Mouse (Mus musculus) lung, embryonic 14.5 days (tissue): Measurements from ENCODE around the gene Wfikkn1. TPM values are rescaled to one million over a fixed set of nuclear protein-coding genes. Genes with fewer than 3 reads are reported as not detected.
A peak's percentile ranks its signal among the peaks of the same experiment; 100 is the strongest.

Experiments
- ATAC-seq: fragments of 200-750 bp; cut with Nextera tagmentation; 2 replicates; pipeline ENCODE4 v1.8.0; 2017; ENCODE audit warnings: mild to moderate bottlenecking, moderate TSS enrichment, moderate library complexity; ENCODE audit not compliant: insufficient read depth
- DNase-seq: peaks from one replicate; pipeline ENCODE4 v3.0.0-alpha.2; 2015
- H3K27ac ChIP-seq: fragments of 300-500 bp; sonication (generic); 2 replicates; pipeline ENCODE4 v1.5.1; 2014; ENCODE audit warnings: low read depth, mild to moderate bottlenecking, moderate library complexity
- H3K27me3 ChIP-seq: fragments of 300-500 bp; sonication (generic); 2 replicates; pipeline ENCODE4 v1.6.1; 2014; ENCODE audit warnings: low read length, control low read depth; ENCODE audit not compliant: insufficient read depth
- H3K36me3 ChIP-seq: fragments of 300-500 bp; sonication (generic); 2 replicates; pipeline ENCODE4 v1.6.1; 2014; ENCODE audit warnings: control low read depth; ENCODE audit not compliant: insufficient read depth
- H3K4me1 ChIP-seq: fragments of 300-500 bp; sonication (generic); 2 replicates; pipeline ENCODE4 v1.6.1; 2014; ENCODE audit warnings: antibody characterized with exemption, control low read depth; ENCODE audit not compliant: insufficient read depth
- H3K4me2 ChIP-seq: fragments of 300-500 bp; sonication (generic); 2 replicates; pipeline ENCODE4 v1.6.1; 2014; ENCODE audit warnings: mild to moderate bottlenecking
- H3K4me3 ChIP-seq: fragments of 300-500 bp; sonication (generic); 2 replicates; pipeline ENCODE4 v1.5.1; 2014; ENCODE audit warnings: low read depth, low read length
- H3K9ac ChIP-seq: fragments of 300-500 bp; sonication (generic); 2 replicates; pipeline ENCODE4 v1.6.1; 2014
- H3K9me3 ChIP-seq: fragments of 300-500 bp; sonication (generic); 2 replicates; pipeline ENCODE4 v1.6.1; 2016; ENCODE audit warnings: low read depth, low read length, control low read depth
- CTCF ChIP-seq: IDR thresholded peaks from 2 replicates; pipeline ENCODE4 v1.5.1; 2016; ENCODE audit warnings: antibody characterized with exemption, low read depth
- WGBS: fragments of 180-500 bp; shearing (Covaris S2); extraction: QIAGEN DNeasy Blood & Tissue Kit; methylation state at CpG from one replicate; pipeline ENCODE4 v1.1.7; 2014; 5-methylcytosine and 5-hydroxymethylcytosine counted together
- polyA plus RNA-seq: library from polyadenylated mRNA; unstranded; fragments of >200 nt; fragmentation: Nextera tagmentation; extraction: Ambion mirVana; gene quantifications from 2 replicates; pipeline ENCODE4 v1.2.1, GENCODE M21; 2014

Wfikkn1 gene
- polyA plus RNA-seq, 1 experiment from 2014 or later = 0.87 TPM

DNA sequence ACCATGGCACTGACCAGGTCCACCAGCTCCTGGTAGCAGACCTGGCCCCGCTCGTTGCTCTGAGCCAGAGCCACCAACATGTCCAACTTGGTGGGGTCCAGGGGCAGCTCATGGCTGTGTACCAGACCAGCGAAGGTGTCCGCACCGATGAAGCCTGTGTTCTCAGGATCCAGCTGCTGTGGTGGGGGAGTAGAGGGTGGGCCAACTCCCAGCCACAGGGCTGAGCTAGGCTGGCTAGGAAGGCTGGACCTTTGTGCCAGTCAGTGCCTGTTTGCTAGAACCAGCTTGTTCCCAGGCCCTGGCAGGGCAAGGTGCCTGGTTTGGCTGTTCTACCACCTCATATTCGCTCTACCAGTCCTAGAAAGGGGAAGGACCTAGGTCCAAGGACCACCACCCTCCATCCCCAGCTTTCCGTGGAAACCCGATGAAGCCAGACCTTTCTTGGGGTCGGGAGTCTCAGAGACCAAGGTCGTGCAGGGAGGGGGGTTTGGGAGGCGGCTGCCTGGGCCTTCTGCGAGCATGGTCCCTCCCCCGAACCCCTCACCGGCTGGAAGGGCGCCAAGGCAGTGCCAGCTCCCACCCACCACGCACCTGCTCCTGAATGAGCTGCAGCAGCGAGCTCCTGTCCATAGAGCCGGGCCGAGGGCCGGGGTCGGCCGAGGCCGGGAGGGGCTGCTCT lies 44.1 kb downstream of the Wfikkn1 start:
- TF ChIP-seq CTCF = no peak
- peak overlapping the region; percentile 74 for H3K4me2 ChIP-seq
- peak overlapping the region; percentile 34 for H3K4me3 ChIP-seq
- H3K4me1 ChIP-seq = peaks cover 31% of the 10 kb centered on the region
- WGBS = 19% methylated on average over 23 of the region's 23 CpGs
- no peak for DNase-seq
- H3K9me3 ChIP-seq = no peaks in the 10 kb centered on the region
- peaks cover 55% of the 10 kb centered on the region for H3K36me3 ChIP-seq
- no peak for ATAC-seq
- peak overlapping the region; percentile 30; the same call in 1 of the 2 replicates for H3K27ac ChIP-seq
- peak overlapping the region; percentile 53 for H3K9ac ChIP-seq
- H3K27me3 ChIP-seq = no peaks in the 10 kb centered on the region

DNA sequence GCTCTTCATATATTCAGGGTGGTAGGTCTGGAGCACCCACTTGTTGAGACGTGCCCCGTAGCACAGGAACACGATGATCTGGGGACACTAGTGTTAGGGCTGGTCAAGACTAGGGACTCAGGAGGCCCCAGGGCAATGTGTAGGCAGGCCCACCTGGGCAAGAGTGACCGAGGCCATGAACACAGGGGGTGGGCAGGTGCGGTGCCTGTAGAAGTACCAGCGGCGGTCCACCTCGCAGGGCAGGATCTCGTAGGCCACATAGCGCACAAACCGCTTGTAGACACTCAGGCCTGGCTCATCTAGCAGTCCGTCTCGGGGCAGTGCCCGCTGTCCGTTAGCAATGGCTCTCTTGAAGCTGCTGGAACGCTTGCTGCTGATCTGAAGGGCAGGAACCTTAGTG lies 44.8 kb downstream of the Wfikkn1 start:
- Histone ChIP-seq H3K36me3 (peaks cover 55% of the 10 kb centered on the region), H3K4me2 (peak overlapping the region; percentile 4; the same call in 1 of the 2 replicates)
- WGBS = 90% methylated on average over 16 of the region's 16 CpGs

DNA sequence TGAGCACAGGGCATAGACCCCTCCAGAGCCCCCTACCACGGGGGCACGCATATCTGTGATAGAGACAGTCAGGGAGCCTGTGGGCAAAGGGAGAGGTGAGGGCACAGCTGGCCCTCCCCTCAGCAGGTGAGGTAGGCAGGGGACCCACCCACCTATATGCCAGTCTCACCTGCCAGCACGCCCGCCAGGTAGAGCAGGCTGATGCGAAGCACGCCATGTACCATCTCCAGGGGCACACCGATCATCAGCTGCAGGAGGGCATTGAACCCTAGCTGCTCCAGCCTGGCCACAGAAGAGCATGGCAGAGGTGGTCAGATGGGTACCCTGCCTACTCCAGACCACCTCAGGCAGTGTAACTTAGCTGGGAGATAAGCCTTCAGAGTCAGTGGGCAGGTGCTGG lies 45.4 kb downstream of the Wfikkn1 start:
- DNase-seq = no peak
- Histone ChIP-seq H3K4me3 (peak overlapping the region; percentile 82), H3K9me3 (no peaks in the 10 kb centered on the region), H3K4me1 (peaks cover 37% of the 10 kb centered on the region), H3K27ac (no peak overlapping the region), H3K9ac (no peak overlapping the region), H3K27me3 (no peaks in the 10 kb centered on the region), H3K4me2 (peak overlapping the region; percentile 89; the same call in 1 of the 2 replicates), H3K36me3 (peaks cover 55% of the 10 kb centered on the region)
- ATAC-seq = no peak
- WGBS = 94% methylated on average over 7 of the region's 7 CpGs
- TF ChIP-seq CTCF = no peak

More for the DNA sequence above, 44.8 kb downstream of the Wfikkn1 start:
- H3K9ac ChIP-seq = no peak overlapping the region
- ATAC-seq (no peak), DNase-seq (no peak)
- no peaks in the 10 kb centered on the region for H3K9me3 ChIP-seq
- peaks cover 37% of the 10 kb centered on the region for H3K4me1 ChIP-seq
- H3K4me3 ChIP-seq = no peak overlapping the region
- H3K27ac ChIP-seq = no peak overlapping the region
- no peaks in the 10 kb centered on the region for H3K27me3 ChIP-seq
- no peak for TF ChIP-seq CTCF

GRCm38 (mm10) chr17:25834595-25835222 lies 45.9 kb downstream of the Wfikkn1 start:
- H3K4me2 ChIP-seq = peak overlapping the region; percentile 89
- ATAC-seq = no peak
- TF ChIP-seq CTCF = no peak
- peaks cover 55% of the 10 kb centered on the region for H3K36me3 ChIP-seq
- no peak for DNase-seq
- H3K9me3 ChIP-seq = no peaks in the 10 kb centered on the region
- H3K27ac ChIP-seq = peak overlapping the region; percentile 97; the same call in 1 of the 2 replicates
- H3K4me3 ChIP-seq = peak overlapping the region; percentile 82
- 73% methylated on average over 12 of the region's 12 CpGs for WGBS
- H3K4me1 ChIP-seq = peaks cover 40% of the 10 kb centered on the region
- H3K9ac ChIP-seq = peak overlapping the region; percentile 69
- no peaks in the 10 kb centered on the region for H3K27me3 ChIP-seq

- 13% methylated on average over 6 of the region's 6 CpGs for WGBS
- TF ChIP-seq CTCF = no peak
- peaks cover 52% of the 10 kb centered on the region for H3K36me3 ChIP-seq
- no peak for ATAC-seq
- H3K27ac ChIP-seq = peak overlapping the region; percentile 97
- H3K9ac ChIP-seq = peak overlapping the region; percentile 69
- no peak for DNase-seq
- peak overlapping the region; percentile 89 for H3K4me2 ChIP-seq
- peaks cover 42% of the 10 kb centered on the region for H3K4me1 ChIP-seq
- no peaks in the 10 kb centered on the region for H3K27me3 ChIP-seq
- no peaks in the 10 kb centered on the region for H3K9me3 ChIP-seq
- H3K4me3 ChIP-seq = peak overlapping the region; percentile 82
Measured at GRCm38 (mm10) chr17:25833961-25834594, 46.6 kb downstream of the Wfikkn1 start.

- Histone ChIP-seq H3K4me2 (peak within 1 kb of the TSS; percentile 98), H3K4me3 (peak within 1 kb of the TSS; percentile 82), H3K27me3 (no peaks in the 10 kb centered on the region), H3K27ac (peak within 1 kb of the TSS; percentile 97), H3K9me3 (no peaks in the 10 kb centered on the region), H3K4me1 (peaks cover 46% of the 10 kb centered on the region), H3K9ac (peak within 1 kb of the TSS; percentile 79), H3K36me3 (peaks cover 47% of the 10 kb centered on the region)
- under 1% methylated on average over 24 of the region's 24 CpGs for WGBS
- DNase-seq (peak; percentile 95), ATAC-seq (peak; percentile 63)
- no peak for TF ChIP-seq CTCF
Measured at GRCm38 (mm10) chr17:25833291-25833663, 47.4 kb downstream of the Wfikkn1 start, which contains the start of gene Stub1. Gene Stub1 (minus strand): TSS chr17:25833404.
